Mouse (Mus musculus) erythroblast, embryonic 14.5 days (primary cell): ENCODE measurements around the gene C130032M10Rik. TPM values are rescaled to one million over a fixed set of nuclear protein-coding genes. Genes with fewer than 3 reads are reported as not detected.

Source experiments
- H3K27me3 ChIP-seq: 2 replicates; pipeline ENCODE4 v1.6.1; 2012; ENCODE audit warnings: inconsistent platforms; ENCODE audit not compliant: control insufficient read depth
- H3K36me3 ChIP-seq: 2 replicates; pipeline ENCODE4 v1.6.1; 2012; ENCODE audit warnings: mild to moderate bottlenecking, inconsistent platforms; ENCODE audit not compliant: control insufficient read depth
- H3K4me1 ChIP-seq: 2 replicates; pipeline ENCODE4 v1.6.1; 2012; ENCODE audit warnings: inconsistent platforms; ENCODE audit not compliant: control insufficient read depth
- H3K4me3 ChIP-seq: replicated peaks from 2 replicates; pipeline ENCODE3; 2012; ENCODE audit warnings: moderate library complexity, mild to moderate bottlenecking, inconsistent platforms
- H3K9me3 ChIP-seq: 2 replicates; pipeline ENCODE4 v1.6.1; 2012; ENCODE audit warnings: low read length, inconsistent platforms, mixed read lengths; ENCODE audit not compliant: control insufficient read depth
- GATA1 ChIP-seq: IDR thresholded peaks from 2 replicates; pipeline ENCODE4 v1.6.1; 2012; ENCODE audit warnings: low read length, inconsistent platforms, mixed read lengths
- TAL1 ChIP-seq: IDR thresholded peaks from 3 replicates; pipeline ENCODE4 v1.6.1; 2012; ENCODE audit warnings: low read length, inconsistent platforms, mixed read lengths
- polyA plus RNA-seq: library from polyadenylated mRNA; stranded (reverse); fragments of >175 nt; gene quantifications from 2 replicates; pipeline ENCODE4 v1.2.3, GENCODE M21; 2012

The C130032M10Rik gene
- polyA plus RNA-seq, 1 experiment, result not detected

DNA sequence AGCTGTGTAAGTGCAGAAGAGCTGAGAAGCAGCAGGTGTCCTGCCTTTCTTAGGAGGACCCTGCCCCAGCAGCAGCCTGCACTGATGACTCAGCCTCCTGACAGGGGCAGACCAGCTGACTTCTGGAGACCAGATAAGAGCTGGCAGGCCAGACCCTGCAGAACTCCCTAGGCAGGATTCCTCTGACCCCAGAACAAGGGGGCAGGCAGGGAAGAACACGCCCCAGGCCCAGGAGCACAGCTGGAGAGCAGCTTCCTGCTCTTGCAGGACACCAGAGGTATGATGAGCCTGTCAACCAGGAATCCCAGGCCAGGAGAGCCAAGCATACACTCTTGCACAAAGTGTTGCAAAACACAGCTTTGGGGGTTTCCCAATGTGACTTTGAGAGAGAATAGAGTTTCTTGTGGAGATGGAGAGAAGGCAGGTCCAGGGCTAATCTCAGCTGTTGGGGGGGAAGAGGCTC is 25.8 kb downstream of the C130032M10Rik start:
- H3K4me1 ChIP-seq, result no peaks in the 10 kb centered on the region; the same call in 1 of the 2 replicates
- no peaks in the 10 kb centered on the region for H3K36me3 ChIP-seq
- no peak overlapping the region for H3K4me3 ChIP-seq
- TF ChIP-seq GATA1 (no peak), TAL1 (no peak)
- H3K27me3 ChIP-seq, result no peaks in the 10 kb centered on the region
- H3K9me3 ChIP-seq, result no peaks in the 10 kb centered on the region

DNA sequence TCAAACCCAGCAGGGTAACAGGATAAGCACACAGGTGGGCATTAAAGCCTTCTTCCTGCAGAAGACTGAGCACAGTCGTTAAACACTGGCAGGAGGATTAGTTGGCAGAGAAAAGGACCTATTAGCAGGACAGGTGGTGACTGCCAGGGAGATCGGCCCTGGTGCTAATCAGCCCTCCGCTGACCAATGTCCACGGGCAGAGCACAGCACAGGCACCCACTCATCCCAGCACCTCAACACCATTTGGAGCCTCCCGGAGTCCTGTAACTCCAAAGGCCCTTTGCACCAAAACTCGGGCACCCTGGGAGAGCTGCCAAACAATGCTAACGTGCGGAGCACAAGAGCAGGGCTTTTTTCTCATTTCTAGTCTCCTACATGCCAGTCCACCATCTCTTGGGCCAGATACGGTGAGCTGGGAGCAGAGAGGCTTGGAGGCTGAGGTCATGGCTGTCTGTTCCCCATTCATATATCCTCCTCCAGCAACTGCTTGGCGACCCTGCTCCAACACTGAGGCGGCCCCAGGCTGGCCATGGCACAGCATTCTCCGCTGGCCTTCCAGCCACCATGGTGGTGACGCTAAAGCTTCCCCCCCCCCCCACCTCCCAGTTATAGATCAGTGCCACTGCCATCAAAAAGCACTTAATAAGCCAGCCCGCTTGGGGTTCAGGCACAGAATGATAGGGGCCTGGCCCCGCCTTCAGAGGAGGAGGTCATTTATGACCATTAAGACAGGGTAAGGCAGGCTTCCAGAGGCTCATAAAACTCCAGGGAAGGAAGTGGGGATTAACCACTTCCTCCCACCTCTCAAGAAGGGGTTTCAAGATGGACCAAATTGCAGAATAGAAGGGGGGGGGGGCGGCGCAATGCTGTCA is 28.6 kb downstream of the C130032M10Rik start:
- no peak overlapping the region for H3K4me3 ChIP-seq
- no peaks in the 10 kb centered on the region; the same call in 1 of the 2 replicates for H3K4me1 ChIP-seq
- H3K36me3 ChIP-seq, result no peaks in the 10 kb centered on the region
- H3K27me3 ChIP-seq, result no peaks in the 10 kb centered on the region
- no peak for TF ChIP-seq GATA1
- no peak for TF ChIP-seq TAL1
- no peaks in the 10 kb centered on the region for H3K9me3 ChIP-seq

DNA sequence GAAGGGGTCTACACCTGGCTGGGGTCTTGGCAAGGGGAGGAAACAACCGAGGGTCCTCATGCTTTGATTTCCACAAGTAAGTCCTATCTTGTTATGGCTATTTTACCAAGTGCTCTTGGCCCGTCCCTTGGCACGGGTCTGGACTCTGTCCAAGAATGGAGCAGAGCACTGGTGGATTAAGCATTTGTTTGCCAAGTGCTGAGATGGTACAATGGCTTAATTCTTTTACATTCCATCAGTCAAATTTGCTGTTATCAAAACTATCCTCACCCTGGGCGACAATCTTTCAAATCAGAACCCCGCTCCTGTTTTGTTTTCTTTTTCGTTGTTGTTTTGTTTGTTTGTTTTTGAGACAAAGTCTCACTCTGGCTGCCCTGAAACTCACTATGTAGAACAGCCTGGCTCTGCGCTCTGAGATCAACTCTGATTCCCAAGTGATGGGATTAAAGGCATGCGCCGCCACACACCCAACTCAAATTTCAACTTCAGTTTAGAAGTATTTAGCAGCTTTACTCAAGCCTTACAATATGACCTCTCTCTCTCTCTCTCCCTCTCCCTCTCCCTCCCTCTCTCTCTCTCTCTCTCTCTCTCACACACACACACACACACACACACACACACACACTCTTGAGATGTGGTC is 29.4 kb downstream of the C130032M10Rik start:
- no peaks in the 10 kb centered on the region for H3K36me3 ChIP-seq

DNA sequence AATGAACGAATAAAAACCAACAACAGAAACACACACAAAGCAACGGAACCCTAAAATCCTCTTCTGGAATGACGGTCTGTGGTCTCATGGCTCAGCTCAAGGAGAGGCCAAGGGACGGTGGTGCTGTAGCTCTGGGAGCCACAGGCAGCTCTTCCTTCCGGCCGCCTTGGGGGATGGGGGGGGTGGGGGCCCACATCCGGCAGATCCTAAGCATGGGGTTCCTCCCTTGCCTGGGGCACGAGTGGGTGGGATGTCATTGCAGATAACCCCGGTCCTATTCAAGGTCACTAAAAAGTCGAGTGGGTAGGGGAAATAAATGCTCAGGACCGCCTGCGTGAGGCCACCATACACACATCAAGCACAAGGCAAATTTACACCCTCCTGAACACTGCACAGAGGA is 31.3 kb downstream of the C130032M10Rik start:
- TF ChIP-seq TAL1 (no peak), GATA1 (no peak)
- Histone ChIP-seq H3K36me3 (no peaks in the 10 kb centered on the region), H3K27me3 (no peaks in the 10 kb centered on the region), H3K9me3 (no peaks in the 10 kb centered on the region), H3K4me1 (no peaks in the 10 kb centered on the region), H3K4me3 (no peak overlapping the region)

More for the DNA sequence above, 29.4 kb downstream of the C130032M10Rik start:
- Histone ChIP-seq H3K4me3 (no peak overlapping the region), H3K9me3 (no peaks in the 10 kb centered on the region), H3K4me1 (no peaks in the 10 kb centered on the region; the same call in 1 of the 2 replicates), H3K27me3 (no peaks in the 10 kb centered on the region)
- no peak for TF ChIP-seq TAL1
- TF ChIP-seq GATA1, result no peak

DNA sequence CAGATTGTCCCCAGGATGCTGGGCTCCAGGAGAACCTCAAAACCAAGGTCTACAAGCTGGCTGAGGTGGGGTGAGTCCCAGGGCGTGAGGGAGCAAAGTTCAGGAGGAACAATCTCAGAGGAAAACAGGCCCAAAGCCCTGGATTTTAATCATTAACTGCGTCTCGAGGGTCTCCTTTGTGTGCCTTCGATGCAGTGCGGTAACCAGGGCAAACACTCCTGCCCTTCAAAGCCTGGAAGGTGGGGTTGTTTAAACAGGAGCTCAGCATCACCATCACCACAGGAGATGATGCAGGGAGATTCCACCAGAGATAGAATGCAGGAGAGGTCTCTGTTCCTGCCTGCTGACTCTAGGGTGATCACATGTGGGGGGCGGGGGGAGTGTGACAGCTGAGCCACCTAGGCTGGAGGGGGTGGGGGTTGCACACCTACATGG is 32.2 kb downstream of the C130032M10Rik start:
- no peaks in the 10 kb centered on the region for H3K9me3 ChIP-seq
- H3K4me3 ChIP-seq, result no peak overlapping the region
- H3K27me3 ChIP-seq, result no peaks in the 10 kb centered on the region
- no peaks in the 10 kb centered on the region for H3K36me3 ChIP-seq
- TF ChIP-seq TAL1, result no peak
- TF ChIP-seq GATA1, result no peak
- H3K4me1 ChIP-seq, result no peaks in the 10 kb centered on the region

DNA sequence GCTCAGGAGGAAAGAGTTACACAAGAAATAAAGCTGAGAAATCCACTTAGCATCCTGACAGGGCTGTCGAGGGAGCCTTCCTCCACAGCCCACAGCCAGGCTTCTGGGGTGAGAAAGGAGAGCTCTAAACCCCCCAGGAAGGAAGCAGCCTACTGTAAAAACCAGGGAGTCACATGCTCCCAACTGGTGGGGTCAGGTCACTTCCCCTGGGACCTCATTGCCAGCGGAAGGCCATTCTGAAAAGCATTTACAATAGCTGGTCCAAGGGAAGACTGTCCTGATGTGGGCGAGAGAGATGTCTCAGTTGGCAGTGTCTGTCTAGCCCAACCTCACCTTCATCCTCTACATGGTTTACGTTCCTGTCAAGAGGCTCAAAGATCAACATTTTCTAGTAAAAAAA is 33.0 kb downstream of the C130032M10Rik start:
- no peak for TF ChIP-seq GATA1
- no peak for TF ChIP-seq TAL1
- Histone ChIP-seq H3K4me1 (no peaks in the 10 kb centered on the region), H3K4me3 (no peak overlapping the region), H3K27me3 (no peaks in the 10 kb centered on the region), H3K36me3 (no peaks in the 10 kb centered on the region), H3K9me3 (no peaks in the 10 kb centered on the region)

DNA sequence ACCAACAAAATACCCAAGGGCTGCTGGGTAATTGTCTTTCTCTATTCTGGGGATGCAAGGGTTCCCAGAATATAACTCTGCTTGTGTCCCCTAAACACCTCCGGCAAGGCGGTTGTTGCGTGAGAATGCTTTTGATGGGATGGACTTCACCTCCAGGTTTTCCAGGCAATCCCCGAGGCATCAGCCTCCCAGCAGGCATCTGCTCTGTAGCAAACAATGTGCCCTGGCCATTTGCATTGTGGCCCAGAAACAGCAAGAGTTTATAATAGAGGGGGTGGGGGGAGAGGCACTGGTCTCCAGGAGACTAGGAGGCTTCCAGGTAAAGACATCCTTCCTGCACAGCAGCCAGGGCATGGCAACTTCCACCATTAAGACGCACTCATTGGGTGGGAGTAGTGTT is 33.6 kb downstream of the C130032M10Rik start:
- no peaks in the 10 kb centered on the region for H3K36me3 ChIP-seq
- no peak overlapping the region for H3K4me3 ChIP-seq
- TF ChIP-seq TAL1 (no peak), GATA1 (no peak)
- no peaks in the 10 kb centered on the region for H3K4me1 ChIP-seq
- no peaks in the 10 kb centered on the region for H3K9me3 ChIP-seq
- H3K27me3 ChIP-seq, result no peaks in the 10 kb centered on the region

DNA sequence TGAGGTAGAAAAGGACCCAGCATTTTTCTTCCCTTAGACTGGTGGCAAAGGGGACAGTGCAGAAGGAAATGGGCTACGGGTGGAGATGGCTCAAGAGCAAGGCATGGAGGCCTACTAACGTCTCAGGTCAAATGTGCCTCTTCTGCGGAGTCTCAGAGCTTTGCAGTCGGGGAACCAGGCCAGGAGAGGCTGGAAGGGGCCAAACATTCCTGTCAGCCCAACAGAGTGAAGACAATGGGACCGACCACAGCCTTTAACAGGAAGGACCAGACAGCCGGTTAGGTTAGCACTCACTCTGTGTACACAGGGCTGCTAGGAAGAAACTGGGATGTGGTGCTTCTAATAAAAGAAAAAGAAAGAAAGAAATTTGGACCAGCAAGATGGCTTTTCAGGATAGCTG is 34.5 kb downstream of the C130032M10Rik start:
- H3K27me3 ChIP-seq, result no peaks in the 10 kb centered on the region
- H3K4me3 ChIP-seq, result no peak overlapping the region
- H3K4me1 ChIP-seq, result no peaks in the 10 kb centered on the region
- H3K9me3 ChIP-seq, result no peaks in the 10 kb centered on the region
- no peak for TF ChIP-seq TAL1
- no peak for TF ChIP-seq GATA1
- no peaks in the 10 kb centered on the region for H3K36me3 ChIP-seq

DNA sequence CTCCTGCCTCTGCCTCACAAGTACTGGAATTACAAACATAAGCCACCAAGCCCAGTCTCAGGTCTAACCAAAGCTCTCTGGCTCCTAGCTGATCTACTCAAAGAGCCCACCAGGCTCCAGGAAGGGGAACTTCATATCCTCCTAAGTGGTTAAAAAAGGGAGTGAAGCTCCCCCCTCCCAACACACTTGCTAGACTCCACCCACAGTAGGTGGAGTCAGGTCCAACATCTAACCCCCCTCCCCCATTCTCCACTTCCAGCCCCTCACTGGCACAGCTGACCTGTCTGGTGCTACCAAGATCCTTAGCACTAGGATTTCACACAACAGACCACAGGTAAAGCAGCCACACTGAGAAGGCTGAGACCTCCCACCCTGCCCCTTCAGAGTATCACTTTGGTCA is 38.3 kb downstream of the C130032M10Rik start:
- H3K36me3 ChIP-seq, result no peaks in the 10 kb centered on the region
- no peak overlapping the region for H3K4me3 ChIP-seq
- TF ChIP-seq TAL1 (no peak), GATA1 (no peak)
- peaks cover 16% of the 10 kb centered on the region for H3K27me3 ChIP-seq
- no peaks in the 10 kb centered on the region for H3K9me3 ChIP-seq
- no peaks in the 10 kb centered on the region for H3K4me1 ChIP-seq
